Mouse (Mus musculus): ENCODE data around the gene Hnrnpul2. TPM values are rescaled to one million over a fixed set of nuclear protein-coding genes. Genes with fewer than 3 reads are reported as not detected.

Gene Hnrnpul2
- total RNA-seq, 2 experiments from 2014 or later, result 51.0 to 56.3 TPM

Other genes with a start within 250 kb of the Hnrnpul2 start
- gene Slc22a8, start 228.8 kb upstream of the Hnrnpul2 start, total RNA-seq (2021), result under 1 TPM in 1 of 2 experiments, not detected in 1; 0.07 TPM
- not detected for gene Slc22a6, start 202.0 kb upstream of the Hnrnpul2 start, total RNA-seq (2021)
- not detected for gene Chrm1, start 156.2 kb upstream of the Hnrnpul2 start, total RNA-seq (2021)
- gene Slc3a2, start 96.6 kb upstream of the Hnrnpul2 start, total RNA-seq (2021), result 10 to 100 TPM; 36.6 to 56.3 TPM
- gene Wdr74, start 84.2 kb upstream of the Hnrnpul2 start, total RNA-seq (2021), result 10 to 100 TPM; 24.9 to 27.2 TPM
- gene 1700092M07Rik, start 79.3 kb upstream of the Hnrnpul2 start, total RNA-seq (2021), result not detected
- gene Stx5a, start 78.6 kb upstream of the Hnrnpul2 start, total RNA-seq (2021), result 10 to 100 TPM; 43.6 to 44.4 TPM
- gene Nxf1, start 62.9 kb upstream of the Hnrnpul2 start, total RNA-seq (2021), result 10 to 100 TPM; 61.7 to 67.6 TPM
- gene Tmem223, start 49.0 kb upstream of the Hnrnpul2 start, total RNA-seq (2021), result 100 to 1,000 TPM; 115 to 133 TPM
- 10 to 100 TPM; 13.9 to 22.5 TPM for gene Tmem179b, start 45.5 kb upstream of the Hnrnpul2 start, total RNA-seq (2021)
- gene Taf6l, start 33.6 kb upstream of the Hnrnpul2 start, total RNA-seq (2021), result 10 to 100 TPM in 1 of 2 experiments, 1 to 10 TPM in 1; 9.5 to 10.2 TPM
- 10 to 100 TPM; 72.7 to 76.0 TPM for gene Polr2g, start 21.4 kb upstream of the Hnrnpul2 start, total RNA-seq (2021)
- gene Zbtb3, start 17.5 kb upstream of the Hnrnpul2 start, total RNA-seq (2021), result 1 to 10 TPM; 2.2 to 3.0 TPM
- gene Ttc9c, start 677 bp upstream of the Hnrnpul2 start, total RNA-seq (2021), result 10 to 100 TPM; 14.2 to 17.6 TPM
- not detected for gene AC129217.1, start 9.8 kb downstream of the Hnrnpul2 start, total RNA-seq (2021)
- 10 to 100 TPM; 25.8 to 34.7 TPM for gene Bscl2, start 17.5 kb downstream of the Hnrnpul2 start, total RNA-seq (2021)
- gene Gng3, start 19.2 kb downstream of the Hnrnpul2 start, total RNA-seq (2021), result not detected
- gene Lrrn4cl, start 30.8 kb downstream of the Hnrnpul2 start, total RNA-seq (2021), result 1 to 10 TPM; 4.2 to 5.1 TPM
- gene Ubxn1, start 51.5 kb downstream of the Hnrnpul2 start, total RNA-seq (2021), result 100 to 1,000 TPM; 123 to 126 TPM
- 10 to 100 TPM; 50.4 to 58.1 TPM for gene Uqcc3, start 60.9 kb downstream of the Hnrnpul2 start, total RNA-seq (2021)
- gene Lbhd1, start 63.7 kb downstream of the Hnrnpul2 start, total RNA-seq (2021), result 1 to 10 TPM; 2.0 to 9.8 TPM
- not detected for gene Gm49403, start 63.9 kb downstream of the Hnrnpul2 start, total RNA-seq (2021)
- 10 to 100 TPM; 16.6 to 23.0 TPM for gene 1810009A15Rik, start 68.8 kb downstream of the Hnrnpul2 start, total RNA-seq (2021)
- gene Gm49416, start 68.9 kb downstream of the Hnrnpul2 start, total RNA-seq (2021), result 1 to 10 TPM in 1 of 2 experiments, not detected in 1; 6.4 TPM
- gene Ints5, start 73.0 kb downstream of the Hnrnpul2 start, total RNA-seq (2021), result 10 to 100 TPM; 14.5 to 17.1 TPM
- 10 to 100 TPM; 69.3 to 74.5 TPM for gene Ganab, start 78.1 kb downstream of the Hnrnpul2 start, total RNA-seq (2021)
- 10 to 100 TPM; 38.7 to 41.8 TPM for gene B3gat3, start 100.4 kb downstream of the Hnrnpul2 start, total RNA-seq (2021)
- 1 to 10 TPM; 6.5 to 7.1 TPM for gene Rom1, start 109.3 kb downstream of the Hnrnpul2 start, total RNA-seq (2021)
- 10 to 100 TPM; 16.7 to 18.7 TPM for gene Eml3, start 109.5 kb downstream of the Hnrnpul2 start, total RNA-seq (2021)
- gene Mta2, start 121.9 kb downstream of the Hnrnpul2 start, total RNA-seq (2021), result 10 to 100 TPM; 54.4 to 59.5 TPM
- gene Tut1, start 133.8 kb downstream of the Hnrnpul2 start, total RNA-seq (2021), result 10 to 100 TPM in 1 of 2 experiments, 1 to 10 TPM in 1; 8.5 to 10.4 TPM
- gene Eef1g, start 147.0 kb downstream of the Hnrnpul2 start, total RNA-seq (2021), result 100 to 1,000 TPM; 283 to 289 TPM
- gene Ahnak, start 169.3 kb downstream of the Hnrnpul2 start, total RNA-seq (2021), result 100 to 1,000 TPM; 348 to 380 TPM

Measured in heart, postnatal 10 days (tissue).